Mouse (Mus musculus): ENCODE results near the gene Bdkrb2.

Gene Bdkrb2

GRCm38 (mm10) chr12:105562936-105563680 is at the start of gene Bdkrb2:
TSS of gene Bdkrb2 (plus strand) at chr12:105563226.
- peak; percentile 64 to 65 for DNase-seq

- DNase-seq = no peak
Observed at GRCm38 (mm10) chr12:105514111-105514510, 48.9 kb upstream of the Bdkrb2 start.

GRCm38 (mm10) chr12:105517026-105517675 is 45.9 kb upstream of the Bdkrb2 start:
- peak; percentile 67 to 81 for DNase-seq

- DNase-seq = no peak
Observed at GRCm38 (mm10) chr12:105519851-105520250, 43.2 kb upstream of the Bdkrb2 start.

DNA sequence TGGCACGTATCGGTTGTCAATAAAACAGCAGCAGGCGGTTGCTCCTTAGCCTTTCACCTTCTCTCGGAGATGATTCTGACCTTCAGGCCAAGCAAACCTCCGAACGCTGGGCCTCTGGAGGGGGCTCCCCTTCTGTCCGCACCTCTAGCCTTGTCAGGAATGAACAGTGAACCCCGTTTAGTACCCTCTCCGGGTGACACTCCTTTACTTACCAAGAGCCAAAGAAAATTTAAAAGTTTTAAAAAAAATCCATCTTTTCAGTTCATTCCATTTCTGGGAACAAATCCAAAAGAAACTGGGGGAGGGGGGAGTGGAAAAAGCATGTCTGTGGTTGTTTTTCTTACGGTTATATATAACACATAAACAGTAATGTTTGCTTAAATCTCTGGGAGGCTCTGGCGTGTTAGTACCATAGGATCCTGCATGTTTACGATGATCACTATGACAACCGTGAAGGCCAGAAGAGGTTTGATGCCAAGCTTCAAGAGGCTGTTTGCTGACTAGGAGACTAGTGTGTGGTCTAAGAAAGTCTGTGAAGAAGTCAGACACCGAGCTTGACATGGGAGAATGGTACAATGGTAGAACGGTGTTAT is 41.8 kb upstream of the Bdkrb2 start:
- DNase-seq = peak in 1 of 2 experiments; percentile 59

DNA sequence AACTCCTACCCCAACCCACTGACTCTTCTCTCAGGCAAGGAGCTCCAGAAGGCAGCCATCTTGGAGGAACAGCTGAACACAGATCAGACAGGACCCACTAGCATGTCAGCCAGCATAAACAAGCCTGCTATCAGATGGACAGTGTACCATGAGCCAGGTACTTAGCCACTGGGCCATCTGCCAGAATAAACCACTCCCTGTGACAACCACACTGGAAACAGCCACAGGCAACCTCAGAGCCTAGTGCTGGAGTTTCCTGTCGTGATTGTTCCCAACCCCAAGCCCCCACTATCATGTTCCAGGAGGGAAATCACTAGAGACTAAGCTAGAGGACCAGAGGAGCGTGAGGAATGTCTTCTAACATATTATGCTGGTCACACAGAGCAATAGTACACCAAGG is 39.3 kb upstream of the Bdkrb2 start:
- peak in 1 of 2 experiments; percentile 30 for DNase-seq

DNA sequence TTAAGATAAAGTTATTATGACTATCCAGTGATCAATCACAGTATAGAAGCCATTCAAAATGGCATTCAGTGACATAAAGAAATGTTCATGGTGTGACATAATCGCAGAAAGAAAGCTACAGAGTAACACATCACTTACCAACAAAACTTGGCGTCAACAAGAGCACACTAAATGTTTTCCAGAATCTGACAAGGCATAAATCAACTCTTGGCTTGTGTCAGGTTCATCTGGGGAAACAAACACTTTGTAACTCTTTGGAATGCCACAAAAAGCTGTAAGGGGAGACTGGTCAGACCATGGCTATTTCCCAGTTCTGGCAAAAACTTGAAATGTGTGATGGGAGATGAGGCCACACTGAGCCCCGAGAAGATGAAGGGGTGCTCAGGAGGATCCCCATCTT is 36.8 kb upstream of the Bdkrb2 start:
- no peak for DNase-seq

- DNase-seq = peak; percentile 75 to 91
Observed at GRCm38 (mm10) chr12:105526829-105527228, 36.2 kb upstream of the Bdkrb2 start.

- DNase-seq = peak; percentile 67 to 85
Observed at GRCm38 (mm10) chr12:105529545-105529944, 33.5 kb upstream of the Bdkrb2 start.

GRCm38 (mm10) chr12:105531724-105532371 is 31.2 kb upstream of the Bdkrb2 start:
- no peak for DNase-seq

DNA sequence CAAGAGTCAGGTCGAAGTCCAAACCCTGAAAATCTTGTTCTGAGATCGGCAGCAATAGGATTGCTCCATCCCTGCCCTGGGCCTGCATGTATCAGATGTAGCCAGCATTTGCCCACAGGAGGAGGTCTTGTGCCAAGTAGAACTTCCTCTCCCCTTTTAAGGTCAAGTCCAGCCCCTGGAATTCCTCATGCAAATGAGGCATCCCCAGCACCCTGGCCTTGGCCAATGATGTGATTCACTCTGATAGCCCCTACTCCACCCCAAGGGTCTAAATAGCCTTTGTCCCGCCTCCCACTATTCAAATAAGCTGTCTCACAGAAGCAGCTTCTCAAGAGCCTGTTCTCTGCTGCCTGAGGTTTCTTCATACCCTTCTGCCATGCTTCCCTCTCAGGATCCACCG is 28.2 kb upstream of the Bdkrb2 start:
- no peak for DNase-seq

GRCm38 (mm10) chr12:105535968-105536760 is 26.9 kb upstream of the Bdkrb2 start:
- DNase-seq = peak; percentile 40 to 43

GRCm38 (mm10) chr12:105537162-105537561 is 25.9 kb upstream of the Bdkrb2 start:
- peak; percentile 38 to 39 for DNase-seq

GRCm38 (mm10) chr12:105539649-105540048 is 23.4 kb upstream of the Bdkrb2 start:
- DNase-seq = no peak

DNA sequence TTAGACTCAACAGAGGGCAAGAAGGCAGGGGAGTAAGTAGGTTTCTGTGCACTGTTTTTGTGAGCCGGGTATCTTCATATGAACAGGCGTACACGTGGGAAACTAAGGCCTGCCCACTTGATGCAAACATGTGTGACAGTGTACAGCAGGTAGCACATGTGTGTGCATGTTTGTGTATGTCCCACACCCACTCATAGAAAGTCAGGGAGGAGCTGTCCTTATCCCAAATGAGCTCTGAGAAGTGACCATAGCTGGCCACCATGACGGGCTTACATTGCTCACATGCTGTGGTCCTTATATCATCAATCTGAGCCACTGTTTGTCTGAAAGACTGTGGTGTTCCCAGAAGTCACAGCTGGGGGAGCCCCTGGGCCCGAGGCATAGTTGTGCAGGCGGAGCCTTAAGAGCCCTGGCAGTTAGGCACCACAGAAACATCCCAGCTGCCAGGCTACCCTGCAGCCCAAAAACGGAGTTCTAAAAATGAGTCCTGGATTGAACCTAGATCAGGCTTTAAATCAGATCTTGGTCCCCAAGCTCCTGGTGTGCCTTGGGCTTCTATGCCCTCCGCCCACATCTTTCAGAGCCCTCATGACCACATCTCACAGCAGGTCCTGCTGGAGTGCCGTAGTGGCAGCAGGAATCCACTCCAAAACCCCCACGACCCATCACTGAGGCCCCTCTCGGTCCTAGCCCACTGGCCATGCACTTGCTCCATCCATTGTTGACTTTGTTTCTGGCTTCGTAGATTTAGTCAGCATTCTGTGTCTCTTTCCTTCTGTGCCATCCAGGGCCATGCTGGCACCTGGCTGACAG is 21.2 kb upstream of the Bdkrb2 start:
- peak in 1 of 2 experiments; percentile 64 for DNase-seq

GRCm38 (mm10) chr12:105542513-105542912 is 20.5 kb upstream of the Bdkrb2 start:
- DNase-seq = no peak

GRCm38 (mm10) chr12:105543176-105543575 is 19.9 kb upstream of the Bdkrb2 start:
- DNase-seq = no peak

- DNase-seq = peak in 1 of 2 experiments; percentile 24
Observed at GRCm38 (mm10) chr12:105543751-105544150, 19.3 kb upstream of the Bdkrb2 start.

DNA sequence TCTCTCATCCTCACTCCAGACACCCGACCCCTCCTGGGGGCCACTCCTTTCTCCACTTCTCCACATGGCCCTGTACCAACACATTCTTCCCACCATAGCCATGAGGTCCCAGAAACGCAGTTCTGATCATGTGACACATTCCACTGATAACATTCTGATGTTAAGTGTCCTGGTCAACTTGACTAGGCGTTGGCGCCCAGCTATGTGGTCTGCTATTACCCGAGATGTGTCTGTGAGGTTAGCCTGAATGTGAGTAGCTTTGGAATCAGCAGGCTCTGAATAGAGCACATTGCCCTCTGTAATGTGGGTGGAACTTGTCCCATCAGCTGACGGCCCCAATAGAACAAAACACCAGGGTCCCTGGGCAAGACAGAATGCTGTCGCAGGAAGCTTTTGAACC is 18.2 kb upstream of the Bdkrb2 start:
- DNase-seq = no peak

- no peak for DNase-seq
Observed at GRCm38 (mm10) chr12:105545696-105546435, 17.2 kb upstream of the Bdkrb2 start.

GRCm38 (mm10) chr12:105546538-105546937 is 16.5 kb upstream of the Bdkrb2 start:
- no peak for DNase-seq
